Mouse (Mus musculus) lung, postnatal 0 days (tissue): ENCODE measurements at regions not wholly inside any gene's neighbourhood (a gene's known extent, or its start where the extent isn't known, plus 50 kb on each side); places are given as distances from the start of the nearest gene placed in this dataset.

Source experiments
- ATAC-seq: fragments of 200-750 bp; cut with Nextera tagmentation; 2 replicates; pipeline ENCODE4 v1.8.0; 2017; ENCODE audit warnings: moderate library complexity
- DNase-seq: peaks from one replicate; pipeline ENCODE4 v3.0.0-alpha.2; 2016; ENCODE audit warnings: low spot score
- H3K27ac ChIP-seq: fragments of 300-500 bp; sonication (generic); 2 replicates; pipeline ENCODE4 v1.5.1; 2014; ENCODE audit warnings: antibody characterized with exemption, mild to moderate bottlenecking, low read length, mixed read lengths
- H3K27me3 ChIP-seq: fragments of 300-500 bp; sonication (generic); replicated peaks from 2 replicates; pipeline ENCODE4 v1.6.1; 2014; ENCODE audit warnings: low read length, mixed read lengths; ENCODE audit not compliant: insufficient read depth
- H3K36me3 ChIP-seq: fragments of 300-500 bp; sonication (generic); 2 replicates; pipeline ENCODE4 v1.6.1; 2014; ENCODE audit warnings: low read length, mixed read lengths; ENCODE audit not compliant: insufficient read depth
- H3K4me1 ChIP-seq: fragments of 300-500 bp; sonication (generic); 2 replicates; pipeline ENCODE4 v1.6.1; 2014; ENCODE audit warnings: antibody characterized with exemption, low read depth, low read length, mixed read lengths; ENCODE audit not compliant: insufficient read depth
- H3K4me2 ChIP-seq: fragments of 300-500 bp; sonication (generic); replicated peaks from 2 replicates; pipeline ENCODE4 v1.6.1; 2014; ENCODE audit warnings: low read depth, mild to moderate bottlenecking, low read length, moderate library complexity, mixed read lengths
- H3K4me3 ChIP-seq: fragments of 300-500 bp; sonication (generic); 2 replicates; pipeline ENCODE4 v1.5.1; 2014; ENCODE audit warnings: low read depth, low read length
- H3K9ac ChIP-seq: fragments of 300-500 bp; sonication (generic); replicated peaks from 2 replicates; pipeline ENCODE4 v1.6.1; 2014; ENCODE audit warnings: low read depth, mild to moderate bottlenecking
- H3K9me3 ChIP-seq: fragments of 300-500 bp; sonication (generic); 2 replicates; pipeline ENCODE4 v1.6.1; 2016; ENCODE audit warnings: low read length, mixed read lengths
- CTCF ChIP-seq: IDR thresholded peaks from 2 replicates; pipeline ENCODE4 v1.5.1; 2016; ENCODE audit warnings: antibody characterized with exemption, mild to moderate bottlenecking
- EP300 ChIP-seq: IDR thresholded peaks from 2 replicates; pipeline ENCODE4 v1.6.1; 2016; ENCODE audit warnings: antibody characterized with exemption, mild to moderate bottlenecking, control low read depth
- WGBS: fragments of 180-500 bp; shearing (Covaris S2); extraction: QIAGEN DNeasy Blood & Tissue Kit; methylation state at CpG from one replicate; pipeline ENCODE4 v1.1.7; 2014; 5-methylcytosine and 5-hydroxymethylcytosine counted together

GRCm38 (mm10) chr1:148823146-148823545 lies 1137.9 kb downstream of the Pla2g4a start:
- no peaks in the 10 kb centered on the region for H3K4me1 ChIP-seq
- no peak overlapping the region for H3K27ac ChIP-seq
- ATAC-seq, result no peak
- no peak overlapping the region for H3K9ac ChIP-seq
- no peaks in the 10 kb centered on the region for H3K9me3 ChIP-seq
- no peak overlapping the region for H3K4me2 ChIP-seq
- WGBS, result 52% methylated on average over 3 of the region's 3 CpGs
- no peak for TF ChIP-seq EP300
- TF ChIP-seq CTCF, result no peak
- no peak for DNase-seq
- H3K27me3 ChIP-seq, result no peaks in the 10 kb centered on the region
- no peak overlapping the region for H3K4me3 ChIP-seq
- no peaks in the 10 kb centered on the region for H3K36me3 ChIP-seq

- no peak overlapping the region for H3K9ac ChIP-seq
- DNase-seq (no peak), ATAC-seq (no peak)
- no peak overlapping the region for H3K4me2 ChIP-seq
- H3K4me3 ChIP-seq, result no peak overlapping the region
- no peak overlapping the region for H3K27ac ChIP-seq
- H3K27me3 ChIP-seq, result no peaks in the 10 kb centered on the region
- H3K36me3 ChIP-seq, result no peaks in the 10 kb centered on the region
- no peak for TF ChIP-seq CTCF
- TF ChIP-seq EP300, result no peak
- no peaks in the 10 kb centered on the region for H3K9me3 ChIP-seq
- no peaks in the 10 kb centered on the region for H3K4me1 ChIP-seq
These were observed 1152.4 kb downstream of the Pla2g4a start for GRCm38 (mm10) chr1:148808707-148809106.

- no peak for DNase-seq
- Histone ChIP-seq H3K4me2 (no peak overlapping the region), H3K4me1 (no peaks in the 10 kb centered on the region), H3K9ac (no peak overlapping the region), H3K27ac (no peak overlapping the region), H3K9me3 (no peaks in the 10 kb centered on the region), H3K27me3 (no peaks in the 10 kb centered on the region), H3K4me3 (no peak overlapping the region), H3K36me3 (no peaks in the 10 kb centered on the region)
- no peak for TF ChIP-seq CTCF
- no peak for TF ChIP-seq EP300
- no peak for ATAC-seq
These were observed 1164.0 kb downstream of the Pla2g4a start for GRCm38 (mm10) chr1:148797110-148797509.

DNA sequence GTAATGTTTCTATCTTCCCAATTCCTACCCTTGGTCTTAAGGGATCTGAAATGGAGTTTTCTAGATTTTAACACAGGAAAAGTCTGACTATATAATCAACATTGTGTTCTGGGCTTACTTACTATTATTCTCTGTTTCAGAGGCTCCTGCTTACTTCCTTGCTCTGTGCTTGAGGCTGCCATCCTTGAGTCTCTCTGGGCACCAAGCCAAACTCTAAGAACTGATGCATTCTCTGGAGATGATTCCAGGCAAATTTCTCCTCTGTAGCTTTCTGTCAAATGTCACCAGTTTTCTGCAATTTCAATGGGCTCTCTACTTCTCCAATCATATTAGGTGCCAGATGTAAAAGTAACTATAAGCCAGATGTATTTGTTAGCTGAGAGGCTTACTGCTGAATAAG lies 1210.3 kb downstream of the Pla2g4a start:
- Histone ChIP-seq H3K27ac (no peak overlapping the region), H3K4me2 (no peak overlapping the region), H3K36me3 (no peaks in the 10 kb centered on the region), H3K27me3 (no peaks in the 10 kb centered on the region), H3K9me3 (no peaks in the 10 kb centered on the region), H3K9ac (no peak overlapping the region), H3K4me1 (no peaks in the 10 kb centered on the region), H3K4me3 (no peak overlapping the region)
- ATAC-seq, result no peak
- no peak for DNase-seq
- TF ChIP-seq CTCF (no peak), EP300 (no peak)

- 2% methylated on average over 1 of the region's 1 CpGs for WGBS
These were observed 1239.0 kb downstream of the Pla2g4a start for GRCm38 (mm10) chr1:148722106-148722505.

GRCm38 (mm10) chr1:148721409-148721808 lies 1239.7 kb downstream of the Pla2g4a start:
- Histone ChIP-seq H3K4me3 (no peak overlapping the region), H3K4me2 (no peak overlapping the region), H3K27me3 (no peaks in the 10 kb centered on the region), H3K9me3 (no peaks in the 10 kb centered on the region), H3K36me3 (no peaks in the 10 kb centered on the region), H3K27ac (no peak overlapping the region), H3K9ac (no peak overlapping the region), H3K4me1 (no peaks in the 10 kb centered on the region)
- ATAC-seq (no peak), DNase-seq (no peak)
- WGBS, result 66% methylated on average over 1 of the region's 1 CpGs
- TF ChIP-seq EP300 (no peak), CTCF (no peak)

More at GRCm38 (mm10) chr1:148722106-148722505, 1239.0 kb downstream of the Pla2g4a start:
- no peak overlapping the region for H3K4me3 ChIP-seq
- DNase-seq, result no peak
- no peaks in the 10 kb centered on the region for H3K4me1 ChIP-seq
- H3K36me3 ChIP-seq, result no peaks in the 10 kb centered on the region
- H3K27me3 ChIP-seq, result no peaks in the 10 kb centered on the region
- H3K9ac ChIP-seq, result no peak overlapping the region
- TF ChIP-seq EP300 (no peak), CTCF (no peak)
- H3K9me3 ChIP-seq, result no peaks in the 10 kb centered on the region
- H3K27ac ChIP-seq, result no peak overlapping the region
- ATAC-seq, result no peak
- H3K4me2 ChIP-seq, result no peak overlapping the region

- WGBS, result 42% methylated on average over 4 of the region's 4 CpGs
- no peak for ATAC-seq
- Histone ChIP-seq H3K27ac (no peak overlapping the region), H3K4me2 (no peak overlapping the region), H3K4me3 (no peak overlapping the region), H3K36me3 (no peaks in the 10 kb centered on the region), H3K9ac (no peak overlapping the region), H3K27me3 (no peaks in the 10 kb centered on the region), H3K9me3 (no peaks in the 10 kb centered on the region), H3K4me1 (no peaks in the 10 kb centered on the region)
- no peak for DNase-seq
- TF ChIP-seq EP300 (no peak), CTCF (no peak)
These were observed 1240.1 kb downstream of the Pla2g4a start for GRCm38 (mm10) chr1:148720980-148721379.
